Mouse (Mus musculus) adrenal gland, adult 8-10 months (tissue): ENCODE results near the gene Zbtb2. TPM values are rescaled to one million over a fixed set of nuclear protein-coding genes. Genes with fewer than 3 reads are reported as not detected.

Experiments
- DNase-seq: peaks from one replicate; pipeline ENCODE4 v3.0.0; 2022
- total RNA-seq, 4 experiments: library from RNA; stranded (reverse); gene quantifications; 2 replicates each; pipeline ENCODE4 v1.2.4; 2022

The Zbtb2 gene
- total RNA-seq, 4 experiments from 2014 or later = 9.2 to 10.1 (median 9.5) TPM

- DNase-seq = no peak
These were observed 55.5 kb downstream of the Zbtb2 start for GRCm38 (mm10) chr10:4332228-4332979.

GRCm38 (mm10) chr10:4327716-4328115 lies 60.2 kb downstream of the Zbtb2 start:
- no peak for DNase-seq

- DNase-seq = no peak
These were observed 62.3 kb downstream of the Zbtb2 start for GRCm38 (mm10) chr10:4325562-4325961.

GRCm38 (mm10) chr10:4323885-4324284 lies 64.0 kb downstream of the Zbtb2 start:
- no peak for DNase-seq

Other genes with a start within 250 kb of the Zbtb2 start
- gene Akap12, start 121.7 kb downstream of the Zbtb2 start, total RNA-seq = 10 to 100 TPM; 17.0 to 22.1 (median 19.2) TPM
- gene Rmnd1, start 44.3 kb upstream of the Zbtb2 start, total RNA-seq = 10 to 100 TPM; 39.8 to 49.9 (median 41.7) TPM
- 10 to 100 TPM; 15.6 to 20.7 (median 16.7) TPM for gene Armt1, start 44.4 kb upstream of the Zbtb2 start, total RNA-seq
- gene Ccdc170, start 94.4 kb upstream of the Zbtb2 start, total RNA-seq = 1 to 10 TPM in 1 of 4 experiments, under 1 TPM in 3; 0.44 to 1.7 (median 0.69) TPM
- gene Esr1, start 223.5 kb upstream of the Zbtb2 start, total RNA-seq = 10 to 100 TPM; 27.6 to 36.1 (median 30.4) TPM